Mouse (Mus musculus) Muller cell, postnatal 12 days (primary cell): ENCODE results near the gene Cited2.

ENCODE experiments used
- DNase-seq: peaks from one replicate; pipeline ENCODE4 v3.0.0-alpha.2; 2015; ENCODE audit errors: inconsistent ontology term

The Cited2 gene

DNA sequence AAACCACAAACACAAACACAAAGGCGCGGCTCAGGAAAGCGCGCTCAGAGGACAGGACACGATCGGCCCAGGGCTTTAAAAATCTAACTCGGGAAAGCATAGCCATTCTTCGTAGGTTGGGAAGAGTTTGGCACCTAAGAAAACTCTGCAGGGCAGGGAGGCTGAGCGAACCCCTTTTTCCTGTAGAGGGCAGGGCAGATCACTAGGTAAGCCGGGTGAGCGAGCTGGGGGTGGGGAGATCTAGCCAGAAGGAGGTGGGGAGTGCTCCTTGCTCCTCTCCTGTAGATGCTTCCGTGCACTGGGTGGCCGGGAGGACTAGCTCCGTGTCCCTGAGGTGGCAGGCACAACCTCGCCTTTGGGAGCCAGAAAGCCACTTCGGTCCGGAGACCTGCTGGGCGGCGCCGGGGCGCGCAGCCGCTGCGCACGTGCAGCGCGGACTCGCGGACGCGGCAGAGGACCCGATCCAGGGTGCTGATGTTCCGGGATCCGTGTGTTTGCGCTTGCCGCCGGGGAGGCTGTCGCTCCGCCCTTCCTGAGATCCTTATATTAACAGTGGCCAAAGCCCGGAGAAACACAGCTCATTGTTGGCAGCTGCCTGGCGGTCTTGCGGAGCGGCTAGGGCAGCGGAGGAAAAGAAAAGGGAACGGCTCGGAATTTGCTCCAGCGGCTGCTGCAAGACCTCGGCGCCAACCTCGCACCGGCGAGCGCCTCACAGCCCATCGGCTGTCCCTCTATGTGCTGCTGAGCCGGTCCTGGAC is at the start of gene Cited2:
TSS of gene Cited2 (plus strand) at position 566 of the 758 bp plus-strand sequence.
- peak; percentile 98 for DNase-seq

DNA sequence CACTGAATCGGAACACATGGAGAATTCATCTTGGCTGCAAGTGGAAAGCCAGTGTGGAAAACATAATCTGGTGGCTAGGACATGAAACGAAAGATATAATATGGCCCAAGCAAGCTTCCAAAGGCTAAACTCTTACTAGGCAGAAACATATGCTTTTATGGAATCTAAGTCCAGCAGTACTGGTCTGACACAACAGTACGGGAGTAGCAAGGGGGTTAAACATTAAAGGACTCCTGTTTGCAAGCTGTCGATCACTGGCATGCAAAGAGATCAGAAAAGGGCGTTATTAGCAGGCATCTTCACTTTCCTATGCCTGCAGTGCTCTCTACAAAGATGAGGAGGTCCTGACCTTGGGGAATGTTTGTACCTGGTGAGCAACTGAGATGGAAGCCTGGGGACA is 48.6 kb upstream of the Cited2 start:
- DNase-seq: no peak

DNA sequence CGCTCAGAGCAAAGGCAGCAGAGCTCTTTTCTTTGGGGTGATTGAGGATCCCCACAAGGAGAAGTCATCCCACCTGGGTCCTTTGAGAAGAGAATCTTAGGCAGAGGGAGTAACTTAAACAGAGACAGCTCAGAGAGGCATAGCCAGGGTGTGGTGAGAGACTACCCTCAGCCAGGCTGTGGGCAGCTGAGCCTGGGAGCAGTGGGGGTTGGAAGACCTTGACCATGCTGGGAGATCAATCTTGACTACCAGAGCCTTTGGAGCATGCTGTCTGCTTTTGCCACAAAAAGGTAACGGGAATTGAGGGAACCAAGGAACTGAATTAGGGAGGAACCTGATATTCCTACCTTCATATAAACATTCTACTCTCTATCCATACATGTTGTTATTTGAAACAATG is 48.1 kb upstream of the Cited2 start:
- no peak for DNase-seq

GRCm38 (mm10) chr10:17676464-17676863 is 46.6 kb upstream of the Cited2 start:
- DNase-seq: no peak

GRCm38 (mm10) chr10:17677308-17677707 is 45.7 kb upstream of the Cited2 start:
- DNase-seq: no peak

DNA sequence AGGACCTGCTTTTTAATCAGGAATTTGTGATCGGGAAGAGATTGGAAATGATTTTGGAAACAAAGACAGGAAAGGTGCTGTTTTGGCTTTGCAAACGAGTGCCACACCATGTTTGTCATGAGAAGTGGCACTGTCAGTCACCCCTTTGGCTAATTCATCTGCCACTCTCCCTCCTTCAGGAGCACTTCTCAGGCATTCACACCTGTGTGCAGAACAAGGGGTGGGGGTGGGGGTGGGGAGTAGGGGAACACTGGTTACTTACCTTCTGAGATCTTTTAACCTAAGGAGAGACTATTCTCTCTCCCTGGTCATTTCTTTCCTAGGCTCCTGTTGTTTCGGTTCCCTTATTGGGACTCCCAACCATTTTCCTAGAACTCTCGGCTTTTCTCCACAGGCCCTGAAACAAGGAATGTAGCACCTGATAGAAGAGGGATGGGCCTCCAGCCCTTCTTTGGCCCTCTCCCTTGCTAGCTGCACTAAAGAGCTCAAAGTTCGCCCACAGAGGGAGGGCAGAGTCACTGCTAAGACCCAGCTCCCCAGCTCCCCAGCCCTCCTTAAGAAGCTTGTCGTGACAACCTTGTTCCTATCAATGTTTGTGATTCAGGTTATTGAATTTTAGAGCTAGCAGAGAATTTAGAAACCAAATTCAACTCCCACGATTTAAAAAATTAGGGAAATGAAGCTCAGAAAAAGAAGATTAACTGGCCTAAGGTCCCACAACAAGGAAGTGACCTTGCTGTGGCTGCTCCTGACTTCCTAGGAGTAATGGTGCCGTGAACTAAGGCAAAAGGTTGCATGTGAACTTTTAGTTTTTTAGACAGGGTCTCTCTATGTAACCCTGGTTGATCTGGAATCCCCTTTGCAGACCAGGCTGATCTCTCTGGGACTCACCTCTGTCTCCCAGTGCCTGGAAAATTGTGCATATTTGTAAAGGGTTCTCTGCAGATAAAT is 42.3 kb upstream of the Cited2 start:
- no peak for DNase-seq

DNA sequence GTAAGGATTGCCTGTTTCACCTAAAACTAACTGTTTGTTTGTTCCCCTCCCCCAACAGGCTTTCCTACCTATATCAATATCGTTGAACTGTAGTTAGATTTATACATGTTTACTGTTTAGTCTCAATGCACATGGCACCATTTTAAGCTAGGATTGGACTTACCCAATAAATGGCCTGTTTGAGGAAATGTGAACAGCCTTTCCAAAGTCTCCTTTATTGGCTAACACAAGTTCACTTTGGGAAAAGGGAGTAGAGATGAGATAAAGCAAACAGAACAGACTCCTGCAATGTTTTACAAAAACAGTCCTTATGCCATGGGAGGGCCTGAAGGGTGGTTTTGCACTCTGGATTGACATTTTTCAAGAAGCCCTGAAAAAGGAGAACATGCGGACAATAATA is 41.6 kb upstream of the Cited2 start:
- no peak for DNase-seq

GRCm38 (mm10) chr10:17683852-17684428 is 39.1 kb upstream of the Cited2 start:
- DNase-seq: no peak

GRCm38 (mm10) chr10:17689806-17690205 is 33.2 kb upstream of the Cited2 start:
- DNase-seq: no peak

- no peak for DNase-seq
Measured at GRCm38 (mm10) chr10:17691709-17692108, 31.3 kb upstream of the Cited2 start.

- no peak for DNase-seq
Measured at GRCm38 (mm10) chr10:17695801-17696200, 27.2 kb upstream of the Cited2 start.

DNA sequence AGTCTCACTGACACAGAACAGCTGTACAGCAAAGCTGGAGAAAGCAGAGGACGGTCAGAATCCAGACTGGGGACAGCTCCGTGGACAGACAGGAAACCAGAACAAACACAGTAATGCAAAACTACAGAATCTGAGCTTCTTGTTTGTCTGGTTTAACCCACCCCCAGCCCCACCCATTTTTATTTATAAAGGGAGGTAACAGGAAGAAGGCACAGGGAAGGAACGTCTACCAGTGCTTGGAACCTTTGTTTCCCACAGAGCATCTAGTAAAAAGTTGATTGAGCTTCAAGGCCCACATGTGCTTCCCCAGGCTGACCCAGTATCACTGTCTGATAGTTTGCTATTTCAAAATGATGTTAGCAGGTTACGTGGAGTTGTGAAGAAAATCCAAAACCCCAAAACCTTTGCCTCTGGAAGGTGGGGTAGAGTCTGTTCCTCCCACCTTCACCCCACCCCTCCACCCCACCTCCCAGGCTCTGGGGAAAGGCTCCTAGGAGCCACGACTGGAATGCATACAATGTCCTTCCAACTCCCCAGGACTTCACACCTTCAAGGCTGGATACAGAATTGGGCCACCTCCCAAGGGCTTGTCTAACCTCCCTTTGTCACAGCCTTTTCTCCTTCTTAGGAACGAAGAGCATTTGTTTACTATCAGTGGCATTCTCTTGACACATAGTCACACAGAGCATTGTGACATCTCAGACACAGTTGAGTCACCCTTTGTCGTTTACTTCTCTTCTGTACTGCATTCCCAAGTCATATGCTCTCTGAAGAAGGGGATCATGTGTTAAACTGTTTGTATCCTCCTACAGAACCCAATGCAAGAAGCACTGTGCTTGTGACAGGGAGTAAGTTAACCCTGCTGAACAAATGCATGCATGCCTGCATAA is 25.4 kb upstream of the Cited2 start:
- peak; percentile 49 for DNase-seq

DNA sequence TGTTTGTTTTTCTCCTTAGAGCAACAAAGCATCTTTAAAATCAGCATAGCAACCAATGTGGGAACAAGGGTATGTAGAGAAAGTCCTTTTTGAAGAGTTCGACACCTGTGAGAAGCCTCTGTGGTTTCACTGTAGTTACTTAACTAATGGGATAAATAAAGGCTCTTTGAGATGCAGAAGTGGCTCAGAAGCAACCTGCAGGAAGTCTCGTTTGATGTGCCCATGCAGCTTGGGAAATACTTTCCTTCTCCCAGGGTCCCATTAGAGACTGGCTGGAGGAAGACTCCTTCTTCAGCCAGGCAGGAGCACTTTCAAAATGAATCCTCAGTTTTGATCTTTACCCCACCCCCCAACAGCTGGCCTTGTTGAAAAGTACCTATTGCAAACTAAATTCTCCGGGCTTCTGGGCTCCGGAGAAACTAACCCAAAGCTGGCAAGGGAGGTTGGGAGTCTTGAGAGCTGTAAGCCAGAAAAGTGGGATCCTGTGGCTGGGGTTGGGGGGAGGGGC is 17.5 kb upstream of the Cited2 start:
- no peak for DNase-seq

DNA sequence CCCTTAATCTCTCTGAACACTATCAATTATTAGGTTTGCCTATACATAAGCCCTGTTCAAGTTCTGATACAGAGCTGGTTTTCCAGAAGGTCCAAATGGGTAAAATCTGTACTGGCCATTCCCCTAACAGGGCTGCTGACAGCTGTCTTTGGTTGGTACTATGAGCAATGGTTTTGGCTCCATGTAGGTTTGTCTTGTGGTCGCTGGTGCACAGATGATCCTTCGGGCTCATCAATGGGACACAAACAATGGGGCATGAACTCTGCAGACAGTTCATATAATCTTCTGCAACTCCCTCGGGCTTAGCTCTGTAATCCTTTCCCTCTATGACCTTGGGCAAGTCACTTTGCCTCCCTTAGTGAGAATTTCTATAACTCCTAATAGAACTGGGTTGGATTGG is 12.3 kb upstream of the Cited2 start:
- DNase-seq: no peak

DNA sequence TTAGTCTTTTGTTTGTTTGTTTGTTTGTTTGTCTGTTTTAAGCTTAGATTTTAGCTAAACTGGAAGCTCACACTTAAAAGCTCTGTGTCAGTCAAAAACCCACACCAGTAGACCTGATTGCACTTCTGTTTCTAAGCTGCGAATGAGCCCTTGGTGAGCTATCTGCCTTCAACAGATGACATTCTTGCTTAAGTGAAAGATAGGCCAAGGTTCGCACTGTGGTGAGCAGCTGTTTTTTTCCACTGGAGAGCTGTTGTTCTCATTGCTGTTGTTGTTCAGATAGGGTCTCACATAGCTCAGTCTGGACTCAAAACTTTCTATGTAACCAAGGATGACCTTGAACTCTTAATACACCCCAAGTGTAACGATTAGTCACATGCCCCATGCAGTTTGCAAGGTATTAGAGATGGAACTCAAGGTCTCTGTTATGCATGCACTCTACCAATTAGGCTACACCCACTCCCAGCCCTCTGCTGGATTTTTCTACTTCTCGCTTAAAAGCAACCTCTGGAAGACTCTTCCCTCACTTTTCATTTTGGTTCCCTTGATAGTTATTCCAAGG is 3.9 kb upstream of the Cited2 start:
- no peak for DNase-seq

DNA sequence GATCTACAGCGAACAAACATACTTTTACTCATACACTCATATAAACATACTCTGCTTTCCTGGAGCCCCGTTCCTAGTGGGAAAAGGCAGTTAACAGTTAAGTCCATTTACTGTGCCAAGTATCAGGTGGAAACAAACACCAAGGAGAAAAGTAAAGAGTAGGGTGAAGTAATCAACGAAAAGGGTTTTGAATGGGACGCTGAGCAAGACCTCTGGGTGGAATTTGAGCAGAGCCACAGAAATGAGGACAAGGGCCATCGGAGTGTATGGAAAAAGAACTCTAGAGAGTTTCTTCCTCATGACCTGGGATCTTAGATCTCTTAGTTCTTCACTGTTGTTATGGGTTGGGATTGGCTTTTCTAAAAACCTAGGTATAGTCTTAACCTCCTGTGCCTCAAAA is 3.4 kb upstream of the Cited2 start:
- no peak for DNase-seq

DNA sequence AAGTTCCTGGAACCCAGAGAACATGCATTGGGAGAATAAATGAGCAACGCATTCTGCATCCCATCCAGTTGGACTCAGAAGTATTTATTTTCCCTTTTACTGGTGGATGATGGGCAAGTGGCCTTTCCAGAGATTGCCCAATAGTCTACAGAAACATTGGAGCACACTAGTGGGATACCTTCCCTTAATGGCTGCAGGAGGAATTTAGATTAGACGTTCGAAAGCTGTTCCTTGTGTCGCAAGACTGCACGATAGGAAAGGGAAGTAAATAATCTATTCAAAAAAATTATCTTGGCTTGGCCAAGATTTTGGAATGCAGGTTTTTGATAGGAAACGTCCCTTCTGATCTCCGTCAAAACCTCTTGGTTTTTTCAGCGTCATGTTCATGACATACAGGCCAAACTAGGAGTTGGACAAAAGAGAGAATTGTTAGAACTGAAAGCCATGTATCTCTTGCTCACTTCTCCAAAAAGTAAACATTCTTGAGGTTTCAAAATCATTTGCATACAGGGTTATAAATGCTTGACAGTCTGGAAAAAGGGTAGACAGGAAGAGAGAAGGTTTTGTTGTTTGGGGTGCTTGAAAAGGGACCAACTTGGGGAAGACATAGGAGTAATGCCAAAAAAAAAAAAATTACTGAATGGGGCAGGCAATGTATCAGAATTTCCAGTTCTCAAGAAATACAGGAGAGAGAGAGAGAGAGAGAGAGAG is 2.0 kb upstream of the Cited2 start:
- DNase-seq: peak; percentile 45

GRCm38 (mm10) chr10:17721602-17722121 is 1.4 kb upstream of the Cited2 start:
- DNase-seq: peak; percentile 58

GRCm38 (mm10) chr10:17722158-17722557 is 860 bp upstream of the Cited2 start:
- peak; percentile 94 for DNase-seq

- DNase-seq: no peak
Measured at GRCm38 (mm10) chr10:17723421-17723841, 413 bp downstream of the Cited2 start.
